Mouse (Mus musculus) Muller cell, postnatal 12 days (primary cell): Measurements from ENCODE around the gene Tacc3.

Experiments used
- DNase-seq: peaks from one replicate; pipeline ENCODE4 v3.0.0-alpha.2; 2015; ENCODE audit errors: inconsistent ontology term

Gene Tacc3

DNA sequence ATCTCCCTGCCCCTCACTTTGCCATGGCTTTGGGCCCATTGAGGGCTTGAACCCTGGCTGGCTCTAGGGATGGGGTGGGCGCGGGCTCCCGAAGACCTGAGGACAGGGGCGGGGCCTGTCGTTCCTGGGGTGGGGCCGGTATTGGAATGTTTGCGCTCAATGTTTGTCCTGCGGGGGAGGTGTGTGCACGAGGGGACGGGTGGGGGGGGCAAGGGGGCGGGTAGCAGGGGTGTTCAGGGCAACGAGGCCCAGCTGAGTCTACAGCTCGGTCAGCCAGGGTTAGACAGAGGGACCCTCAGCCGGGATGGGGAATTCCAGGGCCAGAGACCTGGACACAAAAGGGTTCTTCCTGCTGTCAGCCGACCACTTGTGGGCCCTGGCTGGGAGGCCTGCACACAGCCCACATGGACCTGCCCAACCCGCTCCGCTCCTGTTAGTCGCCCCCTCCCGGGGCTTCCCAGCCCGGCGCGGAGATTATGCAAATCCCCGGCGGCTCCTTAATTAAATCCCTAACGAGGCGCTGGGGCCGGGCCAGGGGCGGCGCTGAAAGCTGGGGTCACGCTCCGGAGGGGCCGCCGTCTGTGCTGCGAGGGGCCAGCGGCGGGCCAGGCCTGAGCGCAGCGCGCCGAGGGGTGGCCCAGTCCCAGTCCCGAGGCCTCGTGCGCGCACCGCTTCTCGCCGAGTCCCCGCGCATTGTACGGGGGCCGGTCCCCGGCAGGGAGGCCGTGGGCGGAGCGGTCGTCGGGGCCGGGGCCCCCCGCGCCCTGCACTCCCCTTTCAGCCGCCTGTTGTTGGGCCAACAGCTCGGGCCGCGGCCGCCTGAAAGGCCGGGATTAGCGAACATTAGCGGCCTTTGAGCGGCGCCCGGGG lies 37.2 kb downstream of the Tacc3 start:
- DNase-seq, result peak; percentile 75

DNA sequence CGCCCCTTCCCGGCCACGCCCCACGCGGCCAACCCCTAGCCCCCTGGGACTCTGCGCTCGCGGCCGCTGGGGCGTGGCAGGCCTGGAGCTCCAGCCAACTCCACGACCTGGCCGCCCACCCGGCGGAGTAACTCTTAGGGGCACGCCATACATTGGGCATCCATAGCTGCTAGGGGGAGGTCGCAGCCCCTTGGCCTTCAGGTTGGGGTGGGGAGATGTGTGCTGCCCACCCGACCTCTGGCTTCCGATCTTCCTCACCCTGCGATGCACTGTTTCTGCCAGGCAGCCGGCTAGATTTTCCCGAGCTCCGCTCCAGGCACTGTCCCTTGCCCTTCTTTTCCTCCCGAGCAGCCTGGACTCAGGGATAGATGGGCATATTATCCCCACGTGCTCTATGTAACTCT lies 37.8 kb downstream of the Tacc3 start:
- DNase-seq, result no peak

- no peak for DNase-seq
These were observed 38.5 kb downstream of the Tacc3 start for GRCm38 (mm10) chr5:33696430-33696829.

DNA sequence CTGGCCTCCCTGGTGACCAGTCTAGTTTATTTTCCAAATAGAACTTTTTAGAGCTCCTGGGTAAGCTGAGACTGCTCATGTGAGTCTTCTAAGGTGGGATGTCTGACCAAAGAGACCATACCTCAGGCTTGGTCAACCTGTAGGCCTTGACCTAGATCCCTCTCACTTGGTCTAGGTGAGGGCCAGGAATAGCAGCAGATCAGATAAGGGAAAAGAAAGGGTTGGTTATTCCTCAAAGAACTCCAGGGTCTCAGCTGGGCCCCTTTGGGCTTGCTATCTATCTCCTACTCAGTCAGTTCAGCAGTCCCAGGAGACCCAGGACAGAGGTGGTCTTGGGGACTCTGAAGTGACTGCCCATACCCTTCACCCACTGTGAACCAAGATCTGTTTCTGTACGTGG lies 39.6 kb downstream of the Tacc3 start:
- no peak for DNase-seq

DNA sequence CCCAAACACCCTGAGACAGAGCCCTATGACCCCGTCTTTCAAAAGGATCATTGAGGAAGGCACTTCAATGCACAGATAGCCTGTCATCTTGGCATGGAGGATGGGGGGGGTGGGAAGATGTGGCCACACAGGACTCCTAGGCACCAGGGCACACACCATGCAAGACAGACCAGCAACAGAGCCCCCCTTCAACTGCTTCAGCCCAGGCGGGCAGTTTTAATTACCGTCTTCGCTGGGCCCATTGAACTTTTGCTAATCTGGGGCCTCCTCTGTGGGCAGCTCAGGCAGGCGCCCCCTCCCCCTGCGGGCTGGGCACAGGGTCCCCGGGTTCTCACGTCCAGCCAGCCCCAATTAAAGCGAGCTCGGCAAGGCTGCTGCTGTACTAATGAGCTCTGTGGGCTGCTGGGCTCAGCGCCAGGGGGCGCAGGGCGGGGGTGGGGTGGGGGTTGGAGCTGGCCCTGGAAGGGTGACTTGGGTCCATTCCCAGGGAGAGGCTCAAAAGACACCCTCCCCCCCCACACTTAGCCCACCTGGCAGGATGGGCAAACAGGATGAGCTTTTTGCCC lies 40.1 kb downstream of the Tacc3 start:
- DNase-seq, result peak; percentile 89

GRCm38 (mm10) chr5:33698669-33699068 lies 40.7 kb downstream of the Tacc3 start:
- no peak for DNase-seq

DNA sequence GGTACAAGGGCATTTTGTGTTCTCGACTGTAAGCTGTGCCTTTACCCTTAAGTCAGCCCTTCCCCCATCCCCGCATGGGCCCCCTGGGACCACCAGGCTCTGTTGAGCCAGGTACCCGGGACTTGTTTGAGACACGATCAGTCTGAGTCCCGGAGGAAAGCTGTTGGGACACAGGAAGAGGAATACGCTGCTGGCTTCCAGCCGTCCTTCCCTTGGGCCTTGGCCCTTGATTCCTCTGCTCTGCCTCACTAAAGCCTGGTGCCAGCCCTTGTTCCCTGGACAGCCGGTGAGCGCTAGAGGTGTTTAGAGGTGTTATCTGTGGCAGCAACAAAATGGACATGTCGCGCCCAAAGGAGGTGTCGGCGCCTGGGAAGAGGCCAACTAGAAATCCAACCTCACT lies 42.1 kb downstream of the Tacc3 start:
- no peak for DNase-seq

GRCm38 (mm10) chr5:33701832-33702231 lies 43.9 kb downstream of the Tacc3 start:
- no peak for DNase-seq

- no peak for DNase-seq
These were observed 46.1 kb downstream of the Tacc3 start for GRCm38 (mm10) chr5:33703999-33704398.

DNA sequence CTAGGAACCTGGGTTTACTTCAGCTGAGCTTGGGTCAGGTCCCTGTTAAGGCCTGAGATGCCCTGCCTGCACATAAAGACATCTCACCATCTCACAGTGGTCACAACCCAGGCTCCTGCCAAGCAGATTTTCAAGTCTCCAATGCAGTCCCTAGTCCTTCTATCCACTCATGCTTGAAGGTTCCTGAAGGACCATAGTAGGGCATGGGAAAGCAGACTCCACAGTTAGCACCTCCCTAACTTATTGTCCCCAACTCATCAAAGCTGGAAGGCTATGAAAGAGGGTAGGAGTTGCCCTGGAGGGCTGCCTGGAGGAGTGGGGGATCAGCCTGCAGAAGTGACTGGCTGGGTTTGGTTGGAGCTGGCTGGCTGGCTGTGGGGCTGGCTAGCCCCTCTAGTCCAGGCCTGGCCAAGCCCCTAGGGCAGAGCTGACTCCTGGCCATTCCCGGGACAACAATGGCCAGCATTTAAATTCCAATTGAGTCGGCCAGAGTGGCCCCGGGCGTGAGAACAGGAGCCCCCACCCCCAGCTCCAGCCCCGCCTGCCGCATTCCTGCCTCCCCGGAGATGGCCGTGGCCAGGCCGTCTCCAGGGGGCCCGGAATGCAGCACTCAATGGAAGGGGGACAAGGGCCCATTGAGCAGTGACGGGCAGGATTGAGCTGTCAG lies 47.1 kb downstream of the Tacc3 start:
- peak; percentile 96 for DNase-seq

DNA sequence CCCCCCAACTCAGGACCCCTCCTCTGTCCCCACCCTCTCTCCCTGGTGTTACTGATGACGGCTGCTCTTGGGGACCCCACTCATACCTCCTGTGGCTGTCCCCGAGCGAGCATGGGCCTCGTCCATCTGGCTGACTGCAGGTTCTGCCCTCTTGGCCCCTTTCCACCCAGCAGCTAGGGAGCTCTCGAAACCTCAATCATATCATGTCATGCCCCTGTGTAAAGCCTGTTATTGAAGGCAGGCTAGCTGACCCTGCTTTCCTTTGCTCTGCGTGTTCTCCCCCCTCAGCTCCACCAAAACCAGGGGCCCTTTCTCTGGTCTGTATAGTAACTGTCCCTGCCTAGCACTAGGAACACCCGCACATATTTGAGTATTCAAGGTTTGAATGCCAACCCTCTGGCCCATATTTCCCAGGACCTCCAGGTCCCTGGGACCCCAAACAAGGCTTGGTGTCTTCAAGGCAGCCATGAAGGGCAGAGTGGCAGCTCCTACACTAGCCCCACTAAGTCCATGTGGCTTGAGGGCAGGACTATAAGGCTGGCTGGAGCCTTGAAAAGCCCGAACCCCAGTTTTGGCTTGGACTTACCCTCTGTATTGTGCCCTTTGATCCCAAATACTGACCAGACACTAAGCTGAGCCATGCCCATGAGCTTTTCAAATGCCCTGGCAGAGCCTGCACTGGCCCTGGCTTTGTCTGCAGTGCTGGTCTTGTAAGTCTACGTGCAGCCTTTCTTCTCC lies 47.9 kb downstream of the Tacc3 start:
- no peak for DNase-seq

DNA sequence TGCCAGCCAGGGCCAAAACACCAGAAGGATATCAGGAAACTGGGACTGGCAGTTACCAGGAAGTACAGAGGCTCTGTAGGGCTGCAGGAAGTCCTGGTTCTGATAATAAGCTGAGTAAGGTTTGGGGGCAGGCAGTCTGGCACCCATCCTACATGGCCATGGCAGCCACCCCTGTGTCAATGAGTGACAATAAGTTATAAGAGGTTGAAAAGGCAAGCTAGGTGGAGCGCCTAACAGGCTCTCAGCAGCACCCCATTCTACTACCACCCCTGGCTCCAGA lies 48.4 kb downstream of the Tacc3 start:
- no peak for DNase-seq

- no peak for DNase-seq
These were observed 49.2 kb downstream of the Tacc3 start for GRCm38 (mm10) chr5:33707163-33707562.

GRCm38 (mm10) chr5:33709037-33709436 lies 51.1 kb downstream of the Tacc3 start:
- DNase-seq, result no peak

DNA sequence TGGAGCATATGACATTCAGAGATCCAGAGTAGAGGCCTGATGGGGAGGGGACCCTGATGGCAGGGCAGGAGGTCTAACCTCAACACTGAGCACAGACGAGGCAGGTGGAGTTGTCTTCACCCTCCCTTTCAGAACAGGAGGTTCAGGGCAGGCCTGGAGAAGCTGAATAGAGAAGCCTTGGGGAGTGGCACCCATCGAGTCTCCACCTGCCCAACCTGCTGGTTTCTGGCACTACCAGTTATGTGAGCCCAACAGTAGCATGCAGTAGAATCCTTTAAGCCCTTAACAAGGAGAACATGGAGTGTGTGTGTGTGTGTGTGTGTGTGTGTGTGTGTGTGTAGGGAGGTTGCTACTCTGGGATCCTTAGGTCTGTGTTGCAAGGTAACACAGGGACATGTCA lies 54.6 kb downstream of the Tacc3 start:
- DNase-seq, result no peak

- DNase-seq, result no peak
These were observed 57.3 kb downstream of the Tacc3 start for GRCm38 (mm10) chr5:33715182-33715581.

DNA sequence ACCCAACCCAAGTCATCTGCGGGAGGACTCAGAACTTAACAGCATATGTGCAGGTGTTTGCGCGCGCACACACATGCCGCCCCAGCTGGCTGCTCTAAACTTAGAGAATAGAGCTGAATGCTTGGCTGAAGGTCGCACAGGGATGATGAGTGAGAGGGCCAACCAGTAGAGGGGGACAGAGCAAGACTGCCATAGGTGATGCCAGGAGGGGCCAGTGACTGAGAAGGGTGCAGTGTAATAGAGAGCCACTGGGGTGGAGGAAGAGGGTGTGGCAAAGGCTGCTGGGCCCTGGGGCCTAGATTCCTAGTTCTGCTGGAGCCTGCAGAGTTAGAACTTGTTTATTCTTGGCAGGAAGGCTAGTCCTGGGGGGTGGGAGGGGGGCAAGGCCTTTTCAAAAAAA lies 58.5 kb downstream of the Tacc3 start:
- no peak for DNase-seq

DNA sequence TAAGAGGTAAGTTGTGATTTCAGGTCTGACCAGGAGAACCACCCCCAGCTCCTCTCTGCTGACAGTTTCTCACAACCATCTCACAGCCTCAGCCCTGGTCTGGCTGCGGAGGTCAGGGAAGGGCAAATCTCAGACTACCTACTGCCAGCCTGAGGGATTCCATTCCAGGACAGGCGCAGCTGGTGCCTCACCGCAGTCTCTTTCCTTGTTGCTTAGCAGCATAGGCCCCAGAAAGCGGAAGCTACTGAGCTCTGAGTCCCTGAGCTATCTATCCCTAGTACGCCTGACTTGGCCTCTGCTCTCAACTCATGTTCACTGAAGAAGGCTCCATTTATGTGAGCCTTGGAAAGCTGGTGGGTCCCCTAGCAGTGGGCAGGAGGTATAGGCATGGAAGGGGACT lies 60.5 kb downstream of the Tacc3 start:
- no peak for DNase-seq

GRCm38 (mm10) chr5:33720852-33721490 lies 63.0 kb downstream of the Tacc3 start:
- DNase-seq, result no peak

GRCm38 (mm10) chr5:33721541-33722265 lies 63.8 kb downstream of the Tacc3 start, which contains the start of gene Fgfr3:
Gene Fgfr3, plus strand, starts transcription at chr5:33721674.
- peak; percentile 86 for DNase-seq
